In genomic region chr17:70683561-70684167, GRCm38 (mm10) we compare ENCODE assay signal across 8 mouse cellular contexts.
DNase-seq lines count a peak whose midpoint lies in the region; ATAC-seq and TF ChIP-seq lines count a peak whose summit lies in the region.

No protein-coding gene starts in this region.

- H3K4me3 ChIP-seq in limb, embryonic 10.5 days: no peak overlapping the region
- no peak overlapping the region for H3K4me3 ChIP-seq in myocyte

- DNase-seq in CD4-positive, CD25-positive, alpha-beta regulatory T cell, adult 2 months (ENCODE audit: low read depth, low spot score): peak; percentile 66
- DNase-seq in embryo, embryonic 9.5 days (ENCODE audit: extremely low spot score): peak; percentile 77
- peak; percentile 94 for DNase-seq in heart, adult 11 months
- DNase-seq in kidney, adult 11 months: peak; percentile 46
- peak; percentile 88 for DNase-seq in limb, embryonic 10.5 days (ENCODE audit: low spot score)
- DNase-seq in splenic B cell, adult 2 months (ENCODE audit: low read depth, low spot score): peak; percentile 47

- peaks cover 8% of the 10 kb centered on the region for H3K4me1 ChIP-seq in limb, embryonic 10.5 days

- H3K36me3 ChIP-seq in limb, embryonic 10.5 days: no peaks in the 10 kb centered on the region
- no peaks in the 10 kb centered on the region for H3K36me3 ChIP-seq in myocyte (ENCODE audit: control insufficient read depth, insufficient read depth)
- no peaks in the 10 kb centered on the region for H3K36me3 ChIP-seq in splenic B cell, adult 2 months (ENCODE audit: control insufficient read depth, insufficient read depth, low read length, poor library complexity, severe bottlenecking)

- no peak for TF ChIP-seq POLR2A in myocyte (IDR thresholded peaks at IDR 0.05; ENCODE audit: insufficient read length, low read depth)

- no peak for ATAC-seq in CD4-positive, CD25-positive, alpha-beta regulatory T cell, adult 4 months

- H3K4me2 ChIP-seq in myocyte (ENCODE audit: low read depth): peak overlapping the region; percentile 38

- no peaks in the 10 kb centered on the region for H3K9me3 ChIP-seq in limb, embryonic 10.5 days (replicated peaks)

- H3K79me2 ChIP-seq in myocyte (ENCODE audit: control insufficient read depth, insufficient read depth): no peaks in the 10 kb centered on the region

- no peak overlapping the region for H3ac ChIP-seq in myocyte (ENCODE audit: control insufficient read depth, insufficient read length)

- no peaks in the 10 kb centered on the region for H3K27me3 ChIP-seq in limb, embryonic 10.5 days (ENCODE audit: low read depth, poor library complexity, severe bottlenecking)
- H3K27me3 ChIP-seq in myocyte (ENCODE audit: control insufficient read depth, insufficient read depth, insufficient read length): peaks cover 4% of the 10 kb centered on the region
- H3K27me3 ChIP-seq in splenic B cell, adult 2 months (ENCODE audit: control insufficient read depth, insufficient read depth, low read length, poor library complexity, severe bottlenecking): no peaks in the 10 kb centered on the region

- 16% methylated on average over 15 of the region's 15 CpGs for WGBS in limb, embryonic 10.5 days

- no peak overlapping the region for H3K27ac ChIP-seq in limb, embryonic 10.5 days

TF ChIP-seq in myocyte, 11 proteins besides CTCF, POLR2A, EP300 and RAD21:
- TF ChIP-seq REST (IDR thresholded peaks at IDR 0.05; ENCODE audit: insufficient read depth, insufficient read length) (no peak), E2F4 (IDR thresholded peaks at IDR 0.05; ENCODE audit: insufficient read depth) (no peak), POLR2AphosphoS2 (IDR thresholded peaks at IDR 0.05; ENCODE audit: insufficient read length, low read depth) (no peak), MAX (IDR thresholded peaks at IDR 0.05; ENCODE audit: low read depth) (no peak), TCF12 (IDR thresholded peaks at IDR 0.05; ENCODE audit: insufficient read depth, poor library complexity, severe bottlenecking) (no peak), USF1 (IDR thresholded peaks at IDR 0.05; ENCODE audit: low read depth) (no peak), CEBPB (IDR thresholded peaks at IDR 0.05; ENCODE audit: insufficient read depth, poor library complexity, severe bottlenecking) (no peak), MYOD1 (IDR thresholded peaks at IDR 0.05; ENCODE audit: control insufficient read depth in 1 of 3, insufficient read length in 2 of 3, low read depth in 2 of 3) (peak in 1 of 3 experiments; percentile 41), MYOG (IDR thresholded peaks at IDR 0.05; ENCODE audit: control insufficient read depth in 1 of 3, insufficient read depth in 1 of 3, insufficient read length in 2 of 3, low read depth in 2 of 3) (peak in 1 of 3 experiments; percentile 16), TCF3 (IDR thresholded peaks at IDR 0.05; ENCODE audit: insufficient read length, low read depth) (no peak), SRF (IDR thresholded peaks at IDR 0.05; ENCODE audit: control insufficient read depth, insufficient read length, low read depth) (no peak)
